Mouse (Mus musculus) stomach, embryonic 16.5 days (tissue): ENCODE measurements around the gene Slc3a2. TPM values are rescaled to one million over a fixed set of nuclear protein-coding genes. Genes with fewer than 3 reads are reported as not detected.

Experiments used
- ATAC-seq: fragments of 200-750 bp; cut with Nextera tagmentation; 2 replicates; pipeline ENCODE4 v1.8.0; 2017; ENCODE audit warnings: moderate number of reproducible peaks, moderate TSS enrichment; ENCODE audit not compliant: insufficient read depth, low FRiP score
- H3K27ac ChIP-seq: fragments of 300-500 bp; sonication (generic); 2 replicates; pipeline ENCODE4 v1.5.1; 2014; ENCODE audit warnings: low read length
- H3K27me3 ChIP-seq: fragments of 300-500 bp; sonication (generic); 2 replicates; pipeline ENCODE4 v1.6.1; 2014; ENCODE audit warnings: low read length, control low read depth, mixed read lengths; ENCODE audit not compliant: control insufficient read depth, insufficient read depth
- H3K36me3 ChIP-seq: fragments of 300-500 bp; sonication (generic); 2 replicates; pipeline ENCODE4 v1.6.1; 2014; ENCODE audit warnings: low read length; ENCODE audit not compliant: control insufficient read depth, insufficient read depth
- H3K4me1 ChIP-seq: fragments of 300-500 bp; sonication (generic); 2 replicates; pipeline ENCODE4 v1.6.1; 2014; ENCODE audit warnings: low read length, control low read depth, mixed read lengths; ENCODE audit not compliant: control insufficient read depth, insufficient read depth
- H3K4me2 ChIP-seq: fragments of 300-500 bp; sonication (generic); 2 replicates; pipeline ENCODE4 v1.6.1; 2014; ENCODE audit warnings: low read depth, low read length, mixed read lengths
- H3K4me3 ChIP-seq: fragments of 300-500 bp; sonication (generic); replicated peaks from 2 replicates; pipeline ENCODE4 v1.5.1; 2014; ENCODE audit warnings: mild to moderate bottlenecking, low read length
- H3K9ac ChIP-seq: fragments of 300-500 bp; sonication (generic); 2 replicates; pipeline ENCODE4 v1.6.1; 2014; ENCODE audit warnings: low read length
- H3K9me3 ChIP-seq: fragments of 300-500 bp; sonication (generic); replicated peaks from 2 replicates; pipeline ENCODE4 v1.6.1; 2016; ENCODE audit warnings: low read length, control low read depth; ENCODE audit not compliant: control insufficient read depth
- WGBS: fragments of 180-500 bp; shearing (Covaris S2); extraction: QIAGEN DNeasy Blood & Tissue Kit; methylation state at CpG from one replicate; pipeline ENCODE4 v1.1.7; 2014; 5-methylcytosine and 5-hydroxymethylcytosine counted together
- polyA plus RNA-seq: library from polyadenylated mRNA; unstranded; fragments of >200 nt; fragmentation: Nextera tagmentation; extraction: Ambion mirVana; gene quantifications from 2 replicates; pipeline ENCODE4 v1.2.1, GENCODE M21; 2015

The Slc3a2 gene
- 111 and 116 TPM in 2 replicates for polyA plus RNA-seq

DNA sequence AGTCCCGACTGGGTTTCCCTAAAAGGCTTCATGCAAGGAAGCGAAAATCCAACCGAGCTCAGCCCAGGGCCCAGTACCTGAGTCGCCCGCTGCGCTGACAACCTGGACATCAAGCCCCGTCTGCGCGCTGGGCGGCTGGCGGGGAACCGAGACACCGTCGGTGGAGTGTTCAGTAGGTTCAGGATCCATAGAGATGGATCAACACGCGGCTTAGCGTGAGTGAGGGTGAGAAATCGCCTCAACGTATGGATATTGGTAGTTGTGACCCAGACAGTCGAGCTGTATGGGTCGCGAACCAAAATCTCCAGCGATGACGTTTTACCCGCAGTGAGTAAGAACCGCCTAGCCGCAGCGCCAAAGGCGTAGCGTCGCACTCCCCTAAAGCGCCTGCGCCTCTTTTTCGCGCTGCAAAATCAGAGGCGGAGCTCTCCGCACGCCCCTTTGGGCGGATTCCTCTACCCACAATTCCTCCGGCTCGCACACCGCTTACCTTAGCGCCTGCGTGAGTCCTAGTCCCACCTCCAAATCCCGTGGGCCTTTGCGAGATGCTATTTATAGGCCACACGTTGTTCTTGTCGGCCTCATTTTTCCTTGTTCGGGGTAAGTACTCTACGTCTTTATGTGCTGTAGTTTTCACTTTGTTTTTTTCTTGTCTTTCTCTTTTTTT, at the start of gene Slc3a2:
Gene Slc3a2, minus strand, starts transcription at position 463 of the 667 bp plus-strand sequence.
- H3K27ac ChIP-seq = peak within 1 kb of the TSS; percentile 100
- peaks cover 23% of the 10 kb centered on the region for H3K4me1 ChIP-seq
- peaks cover 26% of the 10 kb centered on the region for H3K36me3 ChIP-seq
- no peaks in the 10 kb centered on the region for H3K27me3 ChIP-seq
- peak within 1 kb of the TSS; percentile 97 for H3K4me3 ChIP-seq
- ATAC-seq = peak; percentile 97
- H3K9me3 ChIP-seq = no peaks in the 10 kb centered on the region
- H3K9ac ChIP-seq = peak within 1 kb of the TSS; percentile 97
- WGBS = under 1% methylated on average over 50 of the region's 50 CpGs
- peak within 1 kb of the TSS; percentile 85 for H3K4me2 ChIP-seq

DNA sequence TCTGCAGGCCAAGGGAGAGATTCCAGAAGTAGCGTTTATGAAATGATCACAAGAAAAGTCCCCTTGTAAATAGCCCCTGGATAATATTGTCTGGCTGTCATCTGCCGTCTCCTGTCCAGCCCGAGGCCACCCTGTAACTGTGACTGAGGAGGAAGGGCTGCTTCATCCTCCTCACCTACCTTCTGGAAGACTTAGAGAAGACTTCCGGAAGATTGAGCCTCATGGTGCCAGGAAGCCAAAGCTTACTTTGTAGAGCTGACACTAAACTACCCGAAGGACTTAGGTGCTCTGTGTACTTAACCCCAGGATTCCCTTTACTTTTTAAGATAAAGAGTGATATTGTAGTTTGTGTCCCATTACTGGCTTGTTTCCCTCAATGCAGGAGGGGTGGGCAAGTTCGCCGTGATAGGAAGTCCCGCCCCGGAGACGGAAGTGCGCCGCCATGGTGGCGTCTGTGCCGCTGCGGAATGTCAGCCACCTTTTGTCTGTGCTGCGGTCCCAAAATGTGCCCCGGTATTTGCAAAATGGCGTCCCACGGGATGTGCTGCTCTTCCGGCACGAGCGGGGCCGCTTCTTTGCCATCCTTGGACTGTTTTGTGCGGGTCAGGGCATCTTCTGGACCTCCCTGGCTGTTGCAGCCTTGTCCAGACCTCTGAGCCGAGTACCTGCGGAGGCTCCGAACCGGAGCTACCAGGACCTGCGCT, 47.5 kb upstream of the Slc3a2 start, which contains the start of gene Tmem223:
Gene Tmem223, plus strand, starts transcription at position 430 of the 704 bp plus-strand sequence.
- Histone ChIP-seq H3K36me3 (peaks cover 47% of the 10 kb centered on the region), H3K9ac (peak within 1 kb of the TSS; percentile 95), H3K27ac (peak within 1 kb of the TSS; percentile 85), H3K4me3 (peak within 1 kb of the TSS; percentile 87), H3K4me2 (peak within 1 kb of the TSS; percentile 82), H3K4me1 (peaks cover 25% of the 10 kb centered on the region), H3K9me3 (no peaks in the 10 kb centered on the region), H3K27me3 (no peaks in the 10 kb centered on the region)
- 14% methylated on average over 29 of the region's 29 CpGs for WGBS
- ATAC-seq = peak; percentile 45

DNA sequence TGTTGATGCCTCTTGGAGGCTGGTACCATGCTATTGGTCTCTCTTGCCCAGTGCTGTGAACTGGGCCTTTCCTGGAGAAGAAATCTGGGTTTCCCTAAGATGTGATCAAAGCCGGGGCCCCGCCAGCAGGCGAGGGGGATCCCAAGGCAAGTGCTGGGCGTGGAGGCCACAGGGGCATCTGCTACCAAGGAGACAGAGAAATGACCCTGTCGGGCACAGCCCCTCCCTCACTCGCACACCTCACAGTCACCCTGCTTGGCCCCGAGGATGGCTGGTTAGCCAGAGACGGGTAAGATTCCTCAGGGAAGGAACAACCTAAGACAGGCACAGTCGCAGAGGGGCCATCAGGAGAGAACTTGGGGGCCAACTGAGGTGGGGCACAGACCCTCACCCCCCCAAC, 42.4 kb upstream of the Slc3a2 start:
- H3K9ac ChIP-seq = no peak overlapping the region
- peaks cover 4% of the 10 kb centered on the region; the same call in 1 of the 2 replicates for H3K9me3 ChIP-seq
- WGBS = 95% methylated on average over 9 of the region's 9 CpGs
- peaks cover 5% of the 10 kb centered on the region for H3K4me1 ChIP-seq
- no peaks in the 10 kb centered on the region for H3K27me3 ChIP-seq
- no peak overlapping the region for H3K4me2 ChIP-seq
- no peak overlapping the region for H3K27ac ChIP-seq
- peaks cover 66% of the 10 kb centered on the region for H3K36me3 ChIP-seq
- no peak overlapping the region for H3K4me3 ChIP-seq
- ATAC-seq = no peak

GRCm38 (mm10) chr19:8763276-8763675, 40.1 kb upstream of the Slc3a2 start:
- H3K27ac ChIP-seq = no peak overlapping the region
- no peak overlapping the region for H3K4me3 ChIP-seq
- no peaks in the 10 kb centered on the region for H3K27me3 ChIP-seq
- peaks cover 51% of the 10 kb centered on the region for H3K36me3 ChIP-seq
- no peak overlapping the region for H3K4me2 ChIP-seq
- peaks cover 4% of the 10 kb centered on the region; the same call in 1 of the 2 replicates for H3K9me3 ChIP-seq
- ATAC-seq = no peak
- WGBS = 92% methylated on average over 4 of the region's 4 CpGs
- peaks cover 4% of the 10 kb centered on the region; the same call in 1 of the 2 replicates for H3K4me1 ChIP-seq
- H3K9ac ChIP-seq = no peak overlapping the region

DNA sequence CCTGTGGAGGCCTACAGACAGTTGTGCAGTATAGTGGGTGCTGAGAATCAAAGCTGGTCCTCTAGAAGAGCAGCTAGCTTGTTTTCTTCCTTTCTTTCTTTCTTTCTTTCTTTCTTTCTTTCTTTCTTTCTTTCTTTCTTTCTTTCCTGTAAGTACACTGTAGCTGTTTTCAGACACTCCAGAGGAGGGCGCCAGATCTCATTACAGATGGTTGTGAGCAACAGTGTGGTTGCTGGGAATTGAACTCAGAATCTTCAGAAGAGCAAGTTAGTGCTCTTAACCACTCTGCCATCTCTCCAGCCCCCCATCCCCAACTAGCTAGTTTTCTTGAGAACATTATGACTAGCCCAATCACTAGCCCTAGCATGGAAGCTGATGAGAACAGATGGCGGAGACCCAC, 37.6 kb upstream of the Slc3a2 start:
- H3K9me3 ChIP-seq = peaks cover 4% of the 10 kb centered on the region; the same call in 1 of the 2 replicates
- H3K27ac ChIP-seq = no peak overlapping the region
- no peaks in the 10 kb centered on the region for H3K27me3 ChIP-seq
- no peak overlapping the region for H3K4me2 ChIP-seq
- WGBS = 94% methylated on average over 2 of the region's 2 CpGs
- H3K9ac ChIP-seq = no peak overlapping the region
- no peak overlapping the region for H3K4me3 ChIP-seq
- peaks cover 14% of the 10 kb centered on the region for H3K4me1 ChIP-seq
- H3K36me3 ChIP-seq = peaks cover 29% of the 10 kb centered on the region
- no peak for ATAC-seq

DNA sequence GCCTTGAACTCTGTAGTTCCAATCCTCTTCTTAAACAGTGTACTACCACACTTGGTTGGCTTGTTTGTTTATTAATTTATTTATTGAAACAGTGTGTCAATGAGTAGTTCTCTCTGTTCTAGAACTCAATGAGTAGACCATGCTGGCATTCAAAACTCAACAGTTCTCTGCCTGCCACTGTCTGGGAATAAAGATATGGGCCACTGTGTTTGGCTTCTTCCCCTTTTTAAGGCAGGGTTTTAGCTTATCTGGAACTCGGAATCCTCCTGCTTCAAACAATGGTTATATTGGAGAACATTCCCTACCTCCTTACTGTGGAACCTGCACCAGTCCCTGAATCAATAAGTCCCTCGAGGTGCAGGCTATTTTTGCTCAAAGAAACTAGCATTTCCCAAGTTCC, 35.7 kb upstream of the Slc3a2 start:
- no peak overlapping the region for H3K27ac ChIP-seq
- H3K9me3 ChIP-seq = no peaks in the 10 kb centered on the region
- peaks cover 16% of the 10 kb centered on the region for H3K4me1 ChIP-seq
- H3K4me2 ChIP-seq = no peak overlapping the region
- no peaks in the 10 kb centered on the region for H3K27me3 ChIP-seq
- H3K9ac ChIP-seq = no peak overlapping the region
- no peak for ATAC-seq
- WGBS = 74% methylated on average over 2 of the region's 2 CpGs
- H3K4me3 ChIP-seq = no peak overlapping the region
- H3K36me3 ChIP-seq = peaks cover 18% of the 10 kb centered on the region; the same call in 1 of the 2 replicates

DNA sequence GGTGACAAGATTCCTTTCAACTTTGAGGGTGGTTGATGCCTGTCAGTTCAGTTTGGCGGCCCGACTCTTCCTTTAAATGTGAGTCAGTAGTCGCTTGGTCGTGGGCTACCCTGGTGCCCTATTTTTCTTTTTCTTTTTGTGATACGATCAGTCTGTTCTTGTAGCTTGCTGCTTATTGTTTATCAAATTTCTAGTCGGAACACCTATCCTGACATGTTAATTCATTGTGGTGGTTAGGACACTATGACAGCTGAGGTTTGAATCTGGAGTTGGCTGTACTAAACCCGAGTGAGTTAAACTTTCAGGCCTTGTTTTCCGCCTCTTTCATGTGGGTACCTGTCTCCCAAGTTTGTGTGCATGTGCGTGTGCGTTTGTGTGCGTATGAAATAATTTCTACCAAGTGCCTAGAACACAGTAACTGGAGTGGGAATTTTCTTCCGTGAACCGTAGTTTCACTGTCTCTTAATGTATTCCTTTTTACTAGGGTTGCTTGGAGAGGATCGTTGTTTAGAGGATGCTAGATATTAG, 34.4 kb upstream of the Slc3a2 start:
- Histone ChIP-seq H3K4me2 (peak overlapping the region; percentile 87), H3K36me3 (peaks cover 7% of the 10 kb centered on the region; the same call in 1 of the 2 replicates), H3K27me3 (no peaks in the 10 kb centered on the region), H3K9me3 (no peaks in the 10 kb centered on the region), H3K4me3 (peak overlapping the region; percentile 88), H3K9ac (peak overlapping the region; percentile 96), H3K27ac (peak overlapping the region; percentile 89), H3K4me1 (peaks cover 16% of the 10 kb centered on the region)
- ATAC-seq = no peak
- WGBS = 2% methylated on average over 14 of the region's 14 CpGs

DNA sequence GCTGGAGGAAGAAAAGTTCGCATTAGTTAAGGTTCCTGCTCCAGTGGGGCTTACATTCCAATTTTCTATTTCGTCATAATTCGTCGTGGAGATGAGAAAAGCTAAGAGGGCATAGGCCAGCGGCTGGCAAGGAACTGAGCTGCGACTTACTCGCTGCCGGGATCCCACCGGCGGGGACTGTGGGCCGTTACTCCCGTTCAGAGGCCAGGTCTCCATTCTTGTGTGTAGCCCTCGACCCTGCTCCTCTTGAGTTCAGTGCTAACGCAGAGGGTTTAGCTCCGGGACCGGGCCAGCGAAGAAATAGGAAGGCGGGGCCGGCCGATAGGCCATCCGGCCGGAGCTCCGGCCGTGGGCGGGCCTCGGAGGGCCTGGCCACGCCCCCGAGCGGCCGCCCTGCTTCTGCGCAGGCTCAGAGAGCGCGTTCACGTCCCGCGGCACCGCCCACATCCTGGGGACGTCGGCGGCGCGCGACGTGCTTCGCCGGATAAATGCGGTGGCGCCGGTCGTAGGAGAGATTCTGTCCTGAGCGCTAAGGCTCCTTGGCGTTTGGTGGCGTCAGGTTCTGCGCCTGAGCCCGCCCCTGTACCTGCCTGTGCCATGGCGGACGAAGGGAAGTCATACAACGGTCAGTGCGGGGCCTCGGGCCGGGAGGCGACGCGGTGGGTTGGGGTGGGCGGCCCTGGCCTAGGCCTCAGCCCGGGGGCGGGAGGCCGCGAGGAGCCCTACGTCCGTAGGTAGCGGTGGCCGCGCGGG, 33.6 kb upstream of the Slc3a2 start, which contains the start of gene Nxf1:
Gene Nxf1, plus strand, starts transcription at position 439 of the 753 bp plus-strand sequence.
- peak within 1 kb of the TSS; percentile 88 for H3K4me3 ChIP-seq
- H3K4me2 ChIP-seq = peak within 1 kb of the TSS; percentile 87
- peaks cover 16% of the 10 kb centered on the region for H3K4me1 ChIP-seq
- ATAC-seq = peak; percentile 95
- no peaks in the 10 kb centered on the region for H3K27me3 ChIP-seq
- peak within 1 kb of the TSS; percentile 92 for H3K27ac ChIP-seq
- under 1% methylated on average over 75 of the region's 75 CpGs for WGBS
- H3K36me3 ChIP-seq = peaks cover 7% of the 10 kb centered on the region; the same call in 1 of the 2 replicates
- H3K9ac ChIP-seq = peak within 1 kb of the TSS; percentile 96
- H3K9me3 ChIP-seq = no peaks in the 10 kb centered on the region
